Mouse (Mus musculus): Measurements from ENCODE around the gene Pcyox1. TPM values are rescaled to one million over a fixed set of nuclear protein-coding genes. Genes with fewer than 3 reads are reported as not detected.
"Not testable (repeated sequence)": the region's sequence is repeated elsewhere in the genome, so short reads cannot be mapped to it uniquely, and the experiment has no call there.

Pcyox1 gene
- polyA plus RNA-seq, 1 experiment from 2014 or later: 49.8 TPM

DNA sequence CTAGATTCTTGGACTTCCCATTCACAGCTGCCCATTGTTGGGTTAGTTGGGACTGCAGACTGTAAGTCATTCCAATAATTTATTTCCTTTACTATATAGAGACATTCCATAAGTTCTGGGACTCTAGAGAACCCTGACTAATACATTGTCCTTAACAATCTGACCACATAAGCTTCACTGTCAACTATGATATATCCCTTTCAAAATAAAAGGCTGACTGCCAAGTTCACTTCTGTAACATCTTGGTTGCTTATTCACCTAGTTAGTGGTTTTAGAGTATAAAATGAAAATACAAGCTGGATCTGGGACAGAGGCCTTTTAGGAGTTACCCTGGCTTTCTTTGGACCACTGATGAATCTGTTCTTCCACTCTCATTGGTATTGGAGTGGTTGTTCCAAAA, 14.4 kb downstream of the Pcyox1 start:
- H3K9me3 ChIP-seq (replicated peaks): no peaks in the 10 kb centered on the region
- peaks cover 23% of the 10 kb centered on the region for H3K36me3 ChIP-seq
- no peak overlapping the region for H3K27ac ChIP-seq
- no peaks in the 10 kb centered on the region for H3K27me3 ChIP-seq
- no peak overlapping the region for H3K4me2 ChIP-seq
- H3K9ac ChIP-seq: no peak overlapping the region
- H3K4me3 ChIP-seq: no peak overlapping the region
- H3K4me1 ChIP-seq (replicated peaks): no peaks in the 10 kb centered on the region
- no peak for ATAC-seq (replicated peaks; ENCODE audit: insufficient number of reproducible peaks, insufficient read depth, low FRiP score, low read depth)

DNA sequence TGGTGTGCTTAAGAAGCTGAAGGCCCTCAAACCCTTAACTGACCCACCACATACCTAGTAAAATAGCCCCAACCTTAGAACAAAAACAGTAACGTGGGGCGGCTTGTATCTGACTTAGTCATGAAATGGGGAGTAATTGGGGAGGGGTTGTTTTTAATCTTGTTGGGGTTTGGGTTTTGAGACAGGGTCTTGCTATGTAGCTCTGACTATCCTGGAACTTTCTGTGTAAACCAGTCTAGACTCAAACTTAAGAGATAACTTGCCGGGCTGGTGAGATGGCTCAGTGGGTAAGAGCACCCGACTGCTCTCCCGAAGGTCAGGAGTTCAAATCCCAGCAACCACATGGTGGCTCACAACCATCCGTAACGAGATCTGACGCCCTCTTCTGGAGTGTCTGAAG, 16.8 kb downstream of the Pcyox1 start:
- H3K36me3 ChIP-seq: peaks cover 34% of the 10 kb centered on the region
- H3K4me1 ChIP-seq (replicated peaks); H3K9me3 ChIP-seq (replicated peaks); H3K27ac ChIP-seq; H3K9ac ChIP-seq; H3K4me3 ChIP-seq; H3K27me3 ChIP-seq; H3K4me2 ChIP-seq; ATAC-seq (replicated peaks; ENCODE audit: insufficient number of reproducible peaks, insufficient read depth, low FRiP score, low read depth): not testable (repeated sequence)
- WGBS: 68% methylated on average over 8 of the region's 8 CpGs

DNA sequence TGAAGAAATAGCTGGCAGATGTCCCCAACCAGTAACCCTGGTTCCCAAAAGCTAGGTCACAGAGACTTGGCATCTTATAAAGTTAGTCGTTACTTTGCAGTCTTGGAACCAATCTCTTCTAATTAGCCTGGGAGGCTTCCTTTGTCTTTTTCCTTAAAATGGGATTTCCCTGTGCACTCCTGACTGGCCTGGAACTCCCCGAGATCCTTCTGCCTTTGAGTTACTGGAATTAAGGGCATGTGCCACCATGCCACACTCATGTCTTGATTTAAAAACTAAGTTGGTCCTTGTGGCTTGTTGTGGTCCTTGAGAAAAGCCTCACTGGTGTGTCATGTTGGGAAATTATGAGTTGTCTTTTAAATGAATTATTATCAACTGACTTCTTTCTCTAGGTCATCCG, 18.6 kb downstream of the Pcyox1 start:
- no peak overlapping the region for H3K4me2 ChIP-seq
- peaks cover 34% of the 10 kb centered on the region for H3K36me3 ChIP-seq
- no peak overlapping the region for H3K9ac ChIP-seq
- H3K4me3 ChIP-seq: no peak overlapping the region
- H3K27ac ChIP-seq: no peak overlapping the region
- ATAC-seq (replicated peaks; ENCODE audit: insufficient number of reproducible peaks, insufficient read depth, low FRiP score, low read depth): no peak
- WGBS: 85% methylated on average over 3 of the region's 3 CpGs
- no peaks in the 10 kb centered on the region for H3K9me3 ChIP-seq (replicated peaks)
- H3K4me1 ChIP-seq (replicated peaks): no peaks in the 10 kb centered on the region
- H3K27me3 ChIP-seq: no peaks in the 10 kb centered on the region

- Histone ChIP-seq H3K9ac (no peak overlapping the region; the same call in 1 of the 2 replicates), H3K27me3 (no peaks in the 10 kb centered on the region), H3K27ac (no peak overlapping the region), H3K4me2 (no peak overlapping the region), H3K36me3 (peaks cover 34% of the 10 kb centered on the region), H3K4me3 (no peak overlapping the region), H3K9me3 (replicated peaks) (no peaks in the 10 kb centered on the region), H3K4me1 (replicated peaks) (peaks cover 19% of the 10 kb centered on the region)
- ATAC-seq (replicated peaks; ENCODE audit: insufficient number of reproducible peaks, insufficient read depth, low FRiP score, low read depth): no peak
- WGBS: 90% methylated on average over 6 of the region's 6 CpGs
Observed at GRCm38 (mm10) chr6:86373556-86373955, 23.4 kb downstream of the Pcyox1 start.

- no peaks in the 10 kb centered on the region for H3K9me3 ChIP-seq (replicated peaks)
- H3K4me1 ChIP-seq (replicated peaks): peaks cover 21% of the 10 kb centered on the region
- peak overlapping the region; percentile 83 for H3K27ac ChIP-seq
- H3K27me3 ChIP-seq: no peaks in the 10 kb centered on the region
- peak overlapping the region; percentile 93 for H3K9ac ChIP-seq
- H3K4me3 ChIP-seq: peak overlapping the region; percentile 94
- peak overlapping the region; percentile 81 for H3K4me2 ChIP-seq
- ATAC-seq (replicated peaks; ENCODE audit: insufficient number of reproducible peaks, insufficient read depth, low FRiP score, low read depth): no peak
- H3K36me3 ChIP-seq: peaks cover 21% of the 10 kb centered on the region
- WGBS: 4% methylated on average over 12 of the region's 12 CpGs
Observed at GRCm38 (mm10) chr6:86371950-86372516, 24.9 kb downstream of the Pcyox1 start.

DNA sequence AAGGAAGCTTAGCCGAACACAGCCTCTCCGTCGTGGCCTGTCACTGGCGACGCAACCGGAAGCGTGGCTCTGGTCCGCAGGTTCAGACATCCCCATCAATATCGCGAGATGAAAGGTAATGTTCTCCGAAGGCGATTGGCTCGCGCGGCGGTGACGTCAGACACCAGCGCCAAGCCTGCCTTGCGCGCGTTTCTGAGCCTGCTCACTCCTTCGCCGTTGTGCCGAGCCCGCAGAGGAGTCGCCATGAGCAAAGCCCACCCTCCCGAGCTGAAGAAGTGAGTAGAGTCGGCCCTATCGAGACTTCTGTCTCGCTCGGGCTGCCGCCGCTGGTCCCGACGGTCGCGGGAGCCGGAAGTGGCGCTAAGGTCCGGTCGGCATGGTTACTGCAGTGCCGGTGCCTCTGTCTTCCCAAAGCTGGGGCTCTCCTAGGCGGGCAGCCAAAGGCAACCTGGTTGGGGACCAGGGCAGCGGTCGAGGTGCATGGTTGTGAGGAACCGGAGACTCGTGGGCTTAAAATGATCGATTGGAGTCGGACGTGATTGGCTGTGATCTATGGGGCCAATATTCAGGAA, 25.5 kb downstream of the Pcyox1 start:
- peak overlapping the region; percentile 93 for H3K9ac ChIP-seq
- no peaks in the 10 kb centered on the region for H3K9me3 ChIP-seq (replicated peaks)
- ATAC-seq (replicated peaks; ENCODE audit: insufficient number of reproducible peaks, insufficient read depth, low FRiP score, low read depth): peak; percentile 93
- H3K4me1 ChIP-seq (replicated peaks): peaks cover 27% of the 10 kb centered on the region
- H3K36me3 ChIP-seq: peaks cover 14% of the 10 kb centered on the region
- H3K27ac ChIP-seq: peak overlapping the region; percentile 83
- peak overlapping the region; percentile 81 for H3K4me2 ChIP-seq
- WGBS: under 1% methylated on average over 50 of the region's 50 CpGs
- H3K27me3 ChIP-seq: no peaks in the 10 kb centered on the region
- H3K4me3 ChIP-seq: peak overlapping the region; percentile 94

DNA sequence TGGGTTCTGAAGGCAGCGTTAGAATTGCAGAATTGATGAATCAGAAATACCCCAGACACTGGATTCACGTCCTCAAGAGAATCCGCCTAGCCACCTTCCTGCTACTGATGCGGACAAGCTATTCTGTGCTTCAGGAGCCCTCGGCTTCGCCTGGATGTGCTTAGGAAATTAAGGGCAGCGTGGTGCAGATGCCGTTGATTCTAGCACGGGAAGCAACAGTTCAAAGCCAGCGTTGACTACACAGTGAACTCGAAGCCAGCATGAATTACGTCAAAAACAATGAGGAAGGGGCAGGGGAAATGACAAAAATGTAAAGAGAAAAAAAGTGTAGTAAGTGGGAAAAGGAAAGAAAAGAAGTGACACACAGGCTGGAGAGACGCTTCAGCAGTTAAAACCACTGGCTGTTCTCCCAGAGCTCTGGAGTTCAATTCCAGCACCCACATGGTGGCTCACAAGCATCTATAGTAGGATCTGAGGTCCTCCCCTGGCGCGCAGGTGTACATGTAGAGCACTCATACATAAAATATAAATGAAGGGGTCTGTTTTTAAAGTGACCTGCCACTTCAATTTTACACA, 26.1 kb downstream of the Pcyox1 start, which contains the start of gene Snrpg:
TSS of gene Snrpg (plus strand) at position 541 of the 576 bp plus-strand sequence.
- no peaks in the 10 kb centered on the region for H3K27me3 ChIP-seq
- ATAC-seq (replicated peaks; ENCODE audit: insufficient number of reproducible peaks, insufficient read depth, low FRiP score, low read depth): no peak
- WGBS: 17% methylated on average over 15 of the region's 15 CpGs

GRCm38 (mm10) chr6:86370093-86370713, 26.8 kb downstream of the Pcyox1 start:
- H3K4me3 ChIP-seq: no peak overlapping the region
- no peak for ATAC-seq (replicated peaks; ENCODE audit: insufficient number of reproducible peaks, insufficient read depth, low FRiP score, low read depth)
- peaks cover 9% of the 10 kb centered on the region for H3K36me3 ChIP-seq
- H3K27ac ChIP-seq: peak overlapping the region; percentile 83; the same call in 1 of the 2 replicates
- H3K9me3 ChIP-seq (replicated peaks): no peaks in the 10 kb centered on the region
- no peaks in the 10 kb centered on the region for H3K27me3 ChIP-seq
- peak overlapping the region; percentile 81 for H3K4me2 ChIP-seq
- peak overlapping the region; percentile 93; the same call in 1 of the 2 replicates for H3K9ac ChIP-seq
- 64% methylated on average over 3 of the region's 3 CpGs for WGBS
- peaks cover 31% of the 10 kb centered on the region for H3K4me1 ChIP-seq (replicated peaks)

More for the DNA sequence above, 26.1 kb downstream of the Pcyox1 start, which contains the start of gene Snrpg:
- H3K4me3 ChIP-seq: peak within 1 kb of the TSS; percentile 94
- no peaks in the 10 kb centered on the region for H3K9me3 ChIP-seq (replicated peaks)
- H3K4me1 ChIP-seq (replicated peaks): peaks cover 31% of the 10 kb centered on the region
- peak within 1 kb of the TSS; percentile 81 for H3K4me2 ChIP-seq
- H3K27ac ChIP-seq: peak within 1 kb of the TSS; percentile 83
- H3K9ac ChIP-seq: peak within 1 kb of the TSS; percentile 93
- peaks cover 9% of the 10 kb centered on the region for H3K36me3 ChIP-seq

- WGBS: 84% methylated on average over 5 of the region's 5 CpGs
- Histone ChIP-seq H3K36me3 (peaks cover 9% of the 10 kb centered on the region; the same call in 1 of the 2 replicates), H3K4me2 (no peak overlapping the region), H3K27ac (no peak overlapping the region), H3K4me1 (replicated peaks) (peaks cover 33% of the 10 kb centered on the region), H3K9me3 (replicated peaks) (no peaks in the 10 kb centered on the region), H3K9ac (no peak overlapping the region), H3K27me3 (no peaks in the 10 kb centered on the region), H3K4me3 (no peak overlapping the region)
- ATAC-seq (replicated peaks; ENCODE audit: insufficient number of reproducible peaks, insufficient read depth, low FRiP score, low read depth): no peak
Observed at GRCm38 (mm10) chr6:86368479-86368878, 28.5 kb downstream of the Pcyox1 start.

- Histone ChIP-seq H3K4me1 (replicated peaks) (peaks cover 23% of the 10 kb centered on the region), H3K27me3 (no peaks in the 10 kb centered on the region), H3K36me3 (peaks cover 9% of the 10 kb centered on the region; the same call in 1 of the 2 replicates), H3K9me3 (replicated peaks) (no peaks in the 10 kb centered on the region), H3K27ac (peak overlapping the region; percentile 81), H3K4me3 (peak overlapping the region; percentile 74), H3K4me2 (peak overlapping the region; percentile 95), H3K9ac (no peak overlapping the region)
- 48% methylated on average over 2 of the region's 2 CpGs for WGBS
- ATAC-seq (replicated peaks; ENCODE audit: insufficient number of reproducible peaks, insufficient read depth, low FRiP score, low read depth): no peak
Observed at GRCm38 (mm10) chr6:86366853-86367249, 30.1 kb downstream of the Pcyox1 start.

GRCm38 (mm10) chr6:86366125-86366852, 30.7 kb downstream of the Pcyox1 start:
- no peak for ATAC-seq (replicated peaks; ENCODE audit: insufficient number of reproducible peaks, insufficient read depth, low FRiP score, low read depth)
- peak overlapping the region; percentile 74 for H3K4me3 ChIP-seq
- H3K27me3 ChIP-seq: no peaks in the 10 kb centered on the region
- H3K36me3 ChIP-seq: peaks cover 9% of the 10 kb centered on the region; the same call in 1 of the 2 replicates
- 33% methylated on average over 25 of the region's 25 CpGs for WGBS
- peak overlapping the region; percentile 79 for H3K9ac ChIP-seq
- peak overlapping the region; percentile 81 for H3K27ac ChIP-seq
- H3K4me1 ChIP-seq (replicated peaks): peaks cover 23% of the 10 kb centered on the region
- peak overlapping the region; percentile 95 for H3K4me2 ChIP-seq
- H3K9me3 ChIP-seq (replicated peaks): no peaks in the 10 kb centered on the region
